Mouse (Mus musculus): Measurements from ENCODE around the gene Rhbg. TPM values are rescaled to one million over a fixed set of nuclear protein-coding genes. Genes with fewer than 3 reads are reported as not detected.

Gene Rhbg
- total RNA-seq, 4 experiments from 2014 or later: not detected

DNA sequence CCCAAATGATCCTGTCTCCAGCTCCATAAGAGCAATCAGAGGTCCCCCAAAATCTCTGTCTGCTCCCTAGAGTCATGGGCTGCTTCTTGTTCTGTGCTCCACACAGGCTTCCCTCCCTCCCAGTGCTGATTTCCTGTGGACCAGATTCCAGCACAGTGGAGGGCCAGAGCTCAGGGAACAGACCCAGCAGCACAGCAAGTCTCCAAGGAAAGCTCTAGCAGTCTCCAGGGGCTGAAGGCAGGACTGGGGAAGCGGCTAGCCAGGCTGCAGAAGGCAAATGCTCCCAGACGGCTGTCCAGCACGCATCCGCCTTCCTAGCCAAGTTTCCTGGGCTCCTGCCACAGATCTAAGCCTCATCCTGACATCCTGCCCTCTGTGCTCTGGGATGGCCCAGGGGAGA is 25.6 kb downstream of the Rhbg start:
- peak; percentile 14 for DNase-seq (ENCODE audit: low spot score)

DNA sequence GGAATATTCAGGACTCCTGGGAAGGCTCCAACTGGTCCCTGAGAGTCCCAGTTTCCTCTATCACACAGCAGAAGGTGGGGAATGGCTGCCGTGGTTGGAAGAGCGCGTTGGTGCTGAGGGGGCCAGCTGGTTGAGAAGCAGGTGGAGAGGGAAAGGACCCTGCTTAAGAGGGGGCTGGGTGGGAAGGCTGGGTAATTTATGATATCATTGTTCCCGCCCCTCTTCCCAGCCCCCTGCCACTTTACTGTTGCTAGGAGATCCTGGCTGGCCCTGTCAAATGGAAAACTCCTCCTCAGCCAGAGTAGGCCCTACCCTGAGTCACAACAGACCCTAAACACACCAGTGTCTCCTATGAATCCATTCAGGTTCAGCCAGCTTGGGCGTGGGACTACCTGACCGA is 26.5 kb downstream of the Rhbg start:
- no peak for DNase-seq (ENCODE audit: low spot score)

DNA sequence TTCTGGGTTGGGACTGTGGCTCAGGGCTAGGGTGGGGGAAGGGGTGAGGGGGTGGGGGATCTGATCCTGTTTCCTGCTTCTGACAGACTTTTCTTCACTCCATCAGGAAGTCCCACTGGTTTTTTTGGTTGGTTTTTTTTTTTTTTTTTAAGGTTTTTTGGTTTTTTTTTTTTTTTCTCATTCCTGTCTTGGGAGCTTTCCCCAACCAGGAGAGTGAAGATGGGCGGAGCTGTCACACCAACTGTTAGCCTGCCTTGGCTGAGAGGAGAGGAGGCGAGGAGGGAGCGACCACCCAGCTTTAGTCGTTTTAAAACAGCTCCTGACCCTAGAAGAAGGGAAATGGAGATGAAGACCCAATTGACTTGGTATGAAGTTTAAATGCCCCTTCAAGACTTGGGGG is 27.2 kb downstream of the Rhbg start:
- DNase-seq (ENCODE audit: low spot score): no peak

DNA sequence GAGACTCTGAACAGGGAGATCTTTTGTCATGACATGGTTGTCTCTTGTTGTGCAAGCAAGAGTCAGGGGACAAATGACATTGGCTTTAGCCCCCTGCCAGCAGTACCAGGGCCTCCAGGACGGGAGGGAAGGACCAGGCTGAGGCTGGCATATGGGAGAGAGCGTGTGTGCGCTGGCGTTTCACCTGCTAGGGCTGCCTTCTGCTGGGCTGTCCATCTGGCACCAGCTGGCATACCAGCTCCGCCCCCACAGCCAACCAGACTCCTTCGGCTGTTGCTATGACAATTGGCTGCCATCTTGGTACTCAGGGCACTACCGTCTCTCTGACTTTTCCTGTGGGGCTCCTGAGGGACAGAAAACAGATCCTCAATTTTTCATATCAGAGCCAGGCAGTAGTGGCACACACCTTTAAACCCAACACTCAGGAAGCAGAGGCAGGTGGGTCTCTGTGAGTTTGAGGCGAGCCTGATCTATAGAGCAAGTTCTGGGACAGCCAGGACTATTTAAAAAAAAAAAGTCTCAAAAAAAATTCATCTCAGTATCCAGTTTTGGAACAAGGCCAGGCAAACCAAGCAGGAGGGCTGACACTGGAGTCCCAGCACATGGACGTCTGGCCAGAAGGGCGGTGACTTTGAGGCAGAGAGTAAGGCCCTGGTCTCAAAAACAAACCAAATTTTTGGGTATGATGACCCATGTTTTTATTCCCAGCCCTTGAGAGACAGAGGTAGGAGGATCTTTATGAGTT is 28.2 kb downstream of the Rhbg start:
- DNase-seq (ENCODE audit: low spot score): no peak

DNA sequence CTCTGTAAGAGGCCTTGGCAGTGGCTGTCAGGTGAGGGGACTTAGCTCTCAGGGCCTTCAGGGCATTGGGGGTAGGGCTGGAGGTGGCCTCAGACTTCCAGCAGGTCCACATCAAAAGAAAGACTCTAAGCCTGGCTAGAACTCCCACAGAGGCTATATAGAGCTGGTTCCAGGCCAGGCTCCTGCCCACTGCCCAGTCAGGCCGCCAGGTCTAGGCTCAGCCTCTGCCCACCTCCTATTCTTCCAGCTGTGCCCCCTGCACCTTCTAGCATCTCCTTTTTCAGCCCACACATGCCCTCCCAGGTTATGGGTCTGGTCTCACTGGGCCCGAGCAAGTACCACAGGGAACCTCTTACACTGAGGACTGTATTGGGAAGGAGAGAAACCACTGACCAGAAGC is 29.6 kb downstream of the Rhbg start:
- no peak for DNase-seq (ENCODE audit: low spot score)

DNA sequence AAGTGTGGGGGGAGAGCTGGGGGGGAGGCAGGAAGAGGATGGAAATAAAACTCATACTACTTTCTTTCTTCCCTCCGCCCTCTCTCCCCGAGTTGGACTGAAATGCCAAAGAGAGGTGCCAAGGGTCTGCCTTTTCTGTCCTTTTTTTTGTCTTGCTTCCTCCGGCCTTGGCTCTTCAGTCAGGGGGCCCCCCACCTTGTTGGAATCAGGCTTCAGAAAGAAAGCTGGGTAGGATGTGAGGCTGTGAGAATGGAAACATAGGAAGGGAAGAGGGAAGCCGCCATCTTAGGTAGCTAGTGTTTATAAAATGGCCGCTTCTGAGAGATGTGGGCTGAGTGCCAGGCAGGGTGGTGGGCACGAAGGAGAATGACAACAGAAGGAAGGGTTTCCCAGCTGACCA is 32.1 kb downstream of the Rhbg start:
- no peak for DNase-seq (ENCODE audit: low spot score)

DNA sequence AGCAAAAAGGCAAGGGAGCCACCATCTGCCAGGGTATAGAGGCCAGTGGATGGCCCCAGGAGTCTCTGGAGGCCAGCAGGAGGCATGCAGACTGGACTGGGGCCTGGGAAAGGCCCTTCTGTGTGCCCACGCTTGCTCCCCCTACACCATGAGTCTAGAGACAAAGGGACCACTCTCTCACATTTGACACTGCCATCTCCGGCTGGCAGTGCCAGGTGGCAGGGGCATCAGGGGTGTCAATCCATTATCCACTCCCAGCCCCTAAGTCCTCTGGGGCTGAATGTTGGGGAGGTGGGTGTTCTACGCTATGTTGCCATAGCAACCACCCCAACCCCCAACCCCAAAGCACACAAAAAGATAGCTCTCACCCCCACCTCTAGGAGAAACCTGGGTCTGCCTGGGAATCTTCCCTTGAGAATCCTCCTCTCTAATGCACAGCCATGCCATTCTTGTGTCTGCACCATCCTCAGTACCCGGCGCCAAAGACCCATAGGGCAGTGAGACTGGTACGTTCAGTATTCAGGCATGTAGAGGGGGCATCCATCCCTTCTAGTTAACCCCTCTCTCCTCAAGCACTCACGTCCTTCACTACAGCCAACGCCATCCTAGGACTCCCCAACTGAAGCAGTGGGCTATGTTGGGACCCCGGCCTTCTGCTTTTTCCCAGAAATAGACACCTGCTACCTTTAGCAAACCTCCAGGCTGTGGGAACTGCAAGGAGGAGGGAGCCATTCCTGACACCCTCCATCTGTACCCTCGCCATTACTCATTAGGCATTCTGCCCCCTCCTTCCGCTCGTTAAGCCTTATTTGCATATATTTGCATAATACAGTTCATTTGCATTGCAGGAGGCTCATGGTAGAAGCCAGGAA is 32.8 kb downstream of the Rhbg start:
- DNase-seq (ENCODE audit: low spot score): no peak

DNA sequence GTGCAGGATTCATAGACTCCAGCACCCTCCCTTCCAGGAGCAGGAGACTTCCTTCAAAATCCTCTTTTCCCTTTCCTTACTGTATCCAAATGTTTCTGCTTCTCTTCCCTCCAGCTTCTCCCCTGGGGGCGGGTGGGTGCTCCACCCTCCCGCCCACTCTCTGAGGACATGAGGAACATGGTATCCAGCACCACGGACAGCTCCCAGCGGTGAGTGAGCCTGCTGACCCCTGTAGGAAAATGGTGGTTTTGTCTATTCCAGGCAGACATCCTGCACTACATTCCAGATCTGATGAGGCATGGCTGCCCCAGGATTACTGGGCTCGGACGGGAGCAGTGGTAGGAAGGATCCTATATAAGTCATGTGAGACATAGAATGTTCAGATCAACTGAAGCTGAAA is 33.7 kb downstream of the Rhbg start:
- DNase-seq (ENCODE audit: low spot score): peak; percentile 31

DNA sequence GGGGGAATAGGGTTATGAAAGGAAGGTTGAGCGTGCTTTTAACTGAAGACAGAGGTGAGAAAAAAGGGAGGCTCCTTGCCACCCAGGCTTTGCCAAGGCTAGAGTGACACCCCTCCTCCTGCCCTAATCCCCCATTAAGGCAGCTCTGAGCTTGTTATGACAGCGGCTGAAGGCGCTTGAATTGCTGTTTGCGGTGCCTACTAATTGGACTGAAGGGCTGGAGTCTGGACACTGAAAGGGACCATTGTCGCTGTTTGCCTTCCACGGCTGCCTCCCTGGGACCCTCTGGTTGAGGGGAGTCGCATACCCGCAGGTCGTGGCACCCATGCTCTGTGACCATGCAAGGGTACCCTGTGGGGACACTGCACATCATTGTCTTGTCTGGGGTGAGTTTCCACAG is 34.6 kb downstream of the Rhbg start:
- no peak for DNase-seq (ENCODE audit: low spot score)

DNA sequence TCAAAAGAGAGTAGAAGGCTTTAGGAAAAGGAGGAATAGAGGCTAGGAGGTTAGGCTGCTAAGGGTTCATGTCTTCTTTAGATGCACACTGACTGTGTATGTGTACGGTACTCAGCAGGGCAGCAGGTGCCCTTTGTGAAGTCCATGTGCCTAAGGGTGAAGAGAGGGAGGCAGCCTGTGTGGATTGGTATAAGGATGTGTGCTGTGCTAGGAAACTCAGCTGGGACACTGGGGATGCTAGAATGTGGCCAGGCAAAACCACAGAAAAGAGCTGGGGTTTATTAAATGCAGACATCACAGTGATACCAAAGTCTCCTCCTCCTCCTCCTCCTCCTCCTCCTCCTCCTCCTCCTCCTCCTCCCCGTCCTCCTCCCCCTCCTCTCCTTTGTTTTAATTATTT is 36.8 kb downstream of the Rhbg start:
- DNase-seq (ENCODE audit: low spot score): no peak

DNA sequence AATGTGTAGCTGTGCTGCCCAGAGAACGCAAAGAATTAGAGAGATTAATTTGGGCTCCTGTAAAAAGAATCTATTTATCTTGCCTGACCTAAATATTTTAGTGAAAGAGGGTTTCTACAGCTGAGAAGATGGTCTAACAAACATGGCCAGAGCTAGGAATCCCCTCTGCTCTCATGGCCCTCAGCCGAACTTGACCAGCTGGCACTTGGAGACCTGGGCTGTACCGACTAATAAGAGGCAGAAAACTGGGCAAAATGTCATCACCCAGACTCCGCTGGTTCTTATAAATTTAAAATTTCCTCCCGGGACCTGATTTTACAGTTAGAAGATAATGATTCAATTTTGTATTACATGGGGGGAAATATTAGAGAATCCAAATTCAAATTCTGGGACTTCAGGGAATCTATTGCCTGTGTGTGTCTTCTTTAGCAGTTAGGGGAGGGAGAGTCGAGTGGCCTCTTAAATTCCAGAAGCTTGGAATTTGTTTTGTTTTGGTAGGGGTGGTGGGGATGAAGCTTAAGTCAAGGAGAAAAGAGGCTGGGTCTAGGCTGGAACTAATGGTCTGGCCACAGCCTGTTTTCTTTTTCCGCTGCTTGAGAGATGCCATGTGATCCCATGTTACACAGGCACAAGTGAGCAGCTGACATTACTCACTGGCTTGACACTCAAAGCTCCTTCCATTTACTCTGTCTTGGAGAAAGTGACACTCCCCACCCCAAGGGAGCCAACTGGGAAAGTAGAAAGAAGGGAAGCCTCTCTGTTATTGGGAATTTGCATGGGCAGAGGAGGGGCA is 37.8 kb downstream of the Rhbg start:
- no peak for DNase-seq (ENCODE audit: low spot score)

DNA sequence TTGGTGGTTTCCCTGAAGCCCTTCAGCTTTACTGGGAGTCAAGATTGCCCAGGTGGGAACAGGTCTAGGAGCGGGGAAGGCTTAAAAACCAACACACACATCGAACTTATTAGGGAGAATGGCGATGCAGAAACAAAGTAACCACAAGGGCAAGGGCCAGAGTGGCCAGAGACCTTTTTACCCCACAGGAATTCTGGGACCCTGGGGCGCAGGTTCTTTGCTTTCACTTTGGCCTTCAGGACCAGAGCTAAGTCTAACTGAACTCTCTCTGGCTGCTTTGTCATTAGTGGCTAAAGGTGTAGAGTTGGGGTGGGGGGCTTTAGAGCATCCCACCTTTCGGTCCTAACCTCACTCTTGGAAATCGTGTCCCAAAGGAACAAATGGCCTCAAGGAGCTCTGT is 38.4 kb downstream of the Rhbg start:
- no peak for DNase-seq (ENCODE audit: low spot score)

DNA sequence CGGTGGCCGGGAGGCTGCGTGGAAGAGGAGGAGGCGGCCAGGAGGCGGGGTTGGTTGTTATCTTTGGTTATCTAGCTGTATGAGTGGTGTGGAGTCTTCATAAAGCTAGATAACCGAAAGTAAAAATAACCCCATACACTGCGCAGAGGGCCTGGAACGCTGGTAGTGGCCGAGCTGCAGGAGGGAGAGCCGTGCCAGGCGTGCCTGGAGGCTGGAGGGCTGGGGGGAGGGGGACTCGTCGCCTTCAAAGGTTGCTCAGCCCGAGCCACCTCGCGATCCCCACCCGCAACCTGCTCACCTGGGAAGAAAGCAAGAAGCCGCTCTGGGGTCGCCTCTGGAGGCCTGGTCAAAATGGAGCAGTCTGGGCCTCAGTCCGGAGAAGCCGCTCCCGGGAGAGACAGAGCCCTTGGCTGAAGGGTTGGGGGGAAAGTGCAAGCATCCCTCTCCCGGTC is 38.9 kb downstream of the Rhbg start:
- DNase-seq (ENCODE audit: low spot score): no peak

DNA sequence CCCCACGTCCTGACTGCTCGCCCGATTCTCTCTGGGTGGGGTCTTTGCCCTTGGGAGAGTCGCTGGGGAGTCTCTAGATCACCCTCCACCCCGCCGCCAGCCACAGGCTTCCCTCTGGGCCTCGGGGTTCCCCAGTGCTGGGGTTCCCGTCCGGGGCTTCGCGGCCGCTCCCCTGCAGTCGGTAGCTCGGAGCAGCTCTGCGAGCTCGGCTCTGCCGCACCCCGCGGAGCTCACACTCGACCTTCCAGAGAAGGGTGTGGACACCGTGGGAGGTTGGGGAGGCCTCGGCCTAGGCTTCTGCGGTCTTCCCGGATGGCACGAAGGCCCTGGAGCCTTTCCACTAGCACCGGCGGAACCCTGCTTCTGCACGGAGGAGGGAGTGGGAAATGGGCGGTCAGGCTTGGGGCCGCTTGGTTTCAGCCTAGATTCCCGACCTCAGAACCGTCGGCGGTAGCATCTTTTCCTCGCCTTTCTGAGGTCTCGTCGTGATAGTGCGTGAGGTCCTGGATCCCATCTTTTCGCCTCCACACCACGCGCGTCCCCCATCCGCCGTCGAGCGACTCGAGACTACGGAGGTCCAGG is 39.4 kb downstream of the Rhbg start:
- DNase-seq (ENCODE audit: low spot score): no peak

DNA sequence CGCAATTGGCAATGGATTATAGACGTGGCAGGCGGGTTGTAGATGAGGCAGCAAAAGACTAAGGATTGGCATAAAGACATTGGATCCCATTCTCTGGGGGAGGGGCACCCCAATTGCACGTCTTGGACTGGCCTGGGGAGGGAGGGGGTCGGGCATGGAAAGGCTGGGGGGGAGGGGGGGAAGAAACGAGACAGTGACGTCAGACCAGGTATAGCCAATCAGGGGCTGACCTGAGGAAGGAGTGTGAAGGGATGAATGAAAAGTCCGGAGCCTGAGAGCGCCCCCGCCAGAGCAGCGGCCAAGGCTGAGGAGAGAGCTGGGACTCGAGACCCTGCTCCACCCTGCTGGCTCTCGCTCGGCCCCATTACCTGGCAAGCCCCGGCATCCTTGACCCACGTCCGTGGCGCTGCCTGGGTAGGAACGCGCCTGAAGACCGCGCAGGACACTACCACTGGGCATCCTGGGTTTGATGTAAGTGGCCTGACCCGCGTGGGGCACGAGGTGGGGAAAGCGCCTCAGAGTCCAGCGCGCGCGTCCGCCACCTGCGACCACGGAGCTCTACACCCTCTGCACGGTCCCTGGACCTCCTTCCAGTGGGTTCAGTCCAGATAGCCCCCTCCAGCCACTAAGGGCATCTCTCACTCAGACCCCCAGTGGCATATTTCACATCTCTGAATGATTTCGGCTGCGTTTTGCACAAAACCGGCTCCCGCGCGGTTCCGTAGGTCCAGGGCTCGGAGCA is 40.1 kb downstream of the Rhbg start:
- DNase-seq (ENCODE audit: low spot score): no peak

DNA sequence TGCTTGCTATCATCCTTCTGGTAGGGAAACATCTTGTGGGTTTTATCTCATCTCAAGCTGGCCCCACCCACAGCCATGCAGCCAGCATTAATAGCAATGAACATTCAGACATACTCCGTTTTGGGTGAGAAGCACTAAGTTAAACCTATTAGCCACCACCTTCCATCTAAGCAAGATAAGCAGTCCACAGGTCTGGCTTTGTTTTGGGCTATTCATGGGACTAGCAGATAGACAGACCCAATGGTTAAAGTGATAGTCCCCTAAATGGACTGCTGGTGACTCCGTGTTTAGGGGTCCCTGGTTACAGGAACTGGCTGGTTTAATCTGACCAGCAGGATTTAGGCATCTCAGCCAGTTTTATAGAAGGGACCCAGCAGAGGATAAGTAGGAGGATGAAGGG is 41.5 kb downstream of the Rhbg start:
- DNase-seq (ENCODE audit: low spot score): no peak

DNA sequence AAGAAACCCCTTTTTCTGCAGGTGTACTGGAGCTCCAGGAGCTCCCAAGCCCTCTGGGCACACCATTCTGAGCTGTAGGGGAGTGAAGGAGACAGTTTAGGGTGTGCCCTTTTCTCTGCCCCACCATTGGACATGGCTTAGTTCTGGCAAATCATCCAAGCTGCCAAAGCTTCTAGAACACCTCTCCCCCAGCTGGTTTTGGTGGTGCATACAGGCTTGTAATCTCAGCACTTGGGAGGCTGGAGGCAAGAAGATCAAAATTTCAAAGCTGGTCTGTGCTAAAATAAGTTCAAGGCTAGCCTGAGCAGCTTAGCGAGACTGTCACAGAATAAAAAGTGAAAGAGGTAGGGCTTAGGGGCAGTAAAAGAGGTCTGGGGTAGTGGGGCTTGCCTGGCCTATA is 42.2 kb downstream of the Rhbg start:
- no peak for DNase-seq (ENCODE audit: low spot score)

DNA sequence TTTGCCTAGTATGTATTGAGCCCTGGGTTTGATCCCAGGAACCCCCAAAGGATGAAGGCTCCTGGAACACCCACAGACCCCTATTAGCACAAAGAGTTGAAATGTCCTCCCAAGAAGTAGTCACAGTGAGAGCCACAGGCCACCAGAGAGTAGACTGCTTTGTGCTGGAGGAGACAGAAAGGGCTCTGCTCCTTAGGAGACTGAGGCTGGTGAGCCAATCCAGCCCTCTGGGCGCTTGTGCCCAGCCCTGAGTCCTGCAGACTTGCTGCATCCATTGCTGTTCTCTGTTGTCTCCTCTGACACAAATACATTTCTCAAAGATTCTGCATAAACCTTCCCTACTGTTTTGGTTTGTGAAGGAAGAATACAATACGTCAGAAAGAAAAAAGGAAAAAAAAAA is 43.6 kb downstream of the Rhbg start:
- no peak for DNase-seq (ENCODE audit: low spot score)

DNA sequence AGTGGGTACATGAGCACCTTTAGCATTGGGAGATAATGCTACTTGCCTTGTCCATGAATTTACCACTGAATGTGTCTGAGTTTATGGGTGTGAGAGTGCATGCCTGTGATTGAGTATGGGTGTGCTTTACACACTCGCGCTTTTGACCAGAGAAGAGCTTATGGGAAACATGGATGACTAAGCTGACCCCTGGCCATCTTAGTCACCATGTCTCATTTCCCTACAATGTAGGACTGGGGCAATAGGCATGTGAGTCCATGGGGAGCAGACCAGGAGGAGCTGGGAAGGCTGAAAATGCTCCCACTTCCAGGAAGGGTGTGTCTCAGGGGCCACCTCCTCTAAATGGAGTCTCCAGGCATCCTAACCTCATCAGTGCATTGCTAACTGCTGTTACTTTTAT is 44.4 kb downstream of the Rhbg start:
- no peak for DNase-seq (ENCODE audit: low spot score)

DNA sequence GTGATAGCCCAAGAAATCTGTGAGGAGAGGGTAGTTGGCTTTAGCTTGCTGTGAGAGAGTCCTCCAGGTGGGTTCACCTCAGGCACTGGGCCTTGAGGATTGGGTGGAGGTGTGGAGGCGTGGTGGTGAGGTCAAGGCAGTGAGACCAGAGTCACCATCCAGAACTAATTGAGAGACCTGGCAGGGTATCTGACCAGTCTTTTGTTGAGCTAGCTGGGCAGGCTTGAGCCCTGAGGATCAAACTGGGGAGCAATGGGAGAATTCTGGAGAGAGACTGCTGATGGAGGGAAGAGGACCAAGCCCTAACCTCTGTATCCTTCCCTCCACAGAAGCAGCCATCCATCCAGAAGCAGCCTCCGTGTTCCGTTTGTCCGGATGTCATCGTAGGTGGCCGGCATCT is 45.2 kb downstream of the Rhbg start:
- no peak for DNase-seq (ENCODE audit: low spot score)

DNA sequence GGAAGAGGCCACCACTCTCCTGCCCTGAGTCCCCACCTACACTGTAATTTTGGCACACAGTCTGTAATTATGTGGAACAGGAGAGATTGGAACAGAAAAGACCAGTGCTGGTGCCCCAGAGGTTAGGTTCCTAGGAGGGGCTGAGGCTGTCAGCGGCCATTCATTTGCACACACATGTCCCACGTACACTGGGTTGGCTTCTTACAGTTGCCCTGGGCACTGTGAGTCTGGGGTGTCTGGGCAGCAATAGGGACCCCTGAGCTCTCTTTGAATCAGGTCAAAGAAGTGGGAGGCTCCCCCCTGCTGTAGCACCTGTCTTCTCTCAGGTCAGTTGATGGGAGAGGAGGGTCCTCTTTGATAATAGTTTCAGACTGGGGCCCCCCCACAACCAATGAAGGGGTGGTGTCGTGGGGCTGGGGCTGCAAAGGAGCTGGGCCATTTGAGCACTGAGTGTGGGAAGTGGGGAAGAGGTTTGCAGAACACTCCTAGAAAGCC is 46.2 kb downstream of the Rhbg start:
- no peak for DNase-seq (ENCODE audit: low spot score)

Measured in heart, adult 8-10 months (tissue).